Mouse (Mus musculus) lung, postnatal 0 days (tissue): ENCODE data around the gene Map3k20.

Experiments used
- CTCF ChIP-seq: IDR thresholded peaks from 2 replicates; pipeline ENCODE4 v1.5.1; 2016; ENCODE audit warnings: antibody characterized with exemption, mild to moderate bottlenecking
- EP300 ChIP-seq: IDR thresholded peaks from 2 replicates; pipeline ENCODE4 v1.6.1; 2016; ENCODE audit warnings: antibody characterized with exemption, mild to moderate bottlenecking, control low read depth

GRCm38 (mm10) chr2:72363449-72363848 is 78.0 kb downstream of the Map3k20 start:
- TF ChIP-seq CTCF (no peak), EP300 (no peak)
